Mouse (Mus musculus) limb, embryonic 12.5 days (tissue): ENCODE results near the gene Rnf26. TPM values are rescaled to one million over a fixed set of nuclear protein-coding genes. Genes with fewer than 3 reads are reported as not detected.

Source experiments
- ATAC-seq: fragments of 200-750 bp; cut with Nextera tagmentation; 2 replicates; pipeline ENCODE4 v1.8.0; 2017; ENCODE audit warnings: low read depth, moderate TSS enrichment; ENCODE audit not compliant: insufficient number of reproducible peaks, insufficient read depth, low FRiP score, low TSS enrichment
- H3K27ac ChIP-seq: fragments of 300-500 bp; sonication (generic); 2 replicates; pipeline ENCODE4 v1.5.1; 2016; ENCODE audit warnings: mild to moderate bottlenecking, moderate library complexity
- H3K27me3 ChIP-seq: fragments of 300-500 bp; sonication (generic); 2 replicates; pipeline ENCODE4 v1.6.1; 2016; ENCODE audit warnings: mild to moderate bottlenecking, moderate library complexity
- H3K36me3 ChIP-seq: fragments of 300-500 bp; sonication (generic); 2 replicates; pipeline ENCODE4 v1.6.1; 2016; ENCODE audit warnings: mild to moderate bottlenecking, moderate library complexity
- H3K4me1 ChIP-seq: fragments of 300-500 bp; sonication (generic); replicated peaks from 2 replicates; pipeline ENCODE4 v1.6.1; 2016
- H3K4me2 ChIP-seq: fragments of 300-500 bp; sonication (generic); 2 replicates; pipeline ENCODE4 v1.6.1; 2016; ENCODE audit warnings: mild to moderate bottlenecking, moderate library complexity
- H3K4me3 ChIP-seq: fragments of 300-500 bp; sonication (generic); replicated peaks from 2 replicates; pipeline ENCODE4 v1.5.1; 2016; ENCODE audit warnings: mild to moderate bottlenecking
- H3K9ac ChIP-seq: fragments of 300-500 bp; sonication (generic); replicated peaks from 2 replicates; pipeline ENCODE4 v1.6.1; 2016; ENCODE audit warnings: mild to moderate bottlenecking, moderate library complexity
- H3K9me3 ChIP-seq: fragments of 300-500 bp; sonication (generic); 2 replicates; pipeline ENCODE4 v1.6.1; 2016; ENCODE audit warnings: mild to moderate bottlenecking, moderate library complexity
- WGBS: fragments of 180-500 bp; shearing (Covaris S2); methylation state at CpG from one replicate; pipeline ENCODE4 v1.1.7; 2016; 5-methylcytosine and 5-hydroxymethylcytosine counted together
- polyA plus RNA-seq: library from polyadenylated mRNA; unstranded; fragments of >200 nt; fragmentation: Nextera tagmentation; extraction: Ambion mirVana; gene quantifications from 2 replicates; pipeline ENCODE4 v1.2.1, GENCODE M21; 2016

The Rnf26 gene
- 89.6 and 91.4 TPM in 2 replicates for polyA plus RNA-seq

DNA sequence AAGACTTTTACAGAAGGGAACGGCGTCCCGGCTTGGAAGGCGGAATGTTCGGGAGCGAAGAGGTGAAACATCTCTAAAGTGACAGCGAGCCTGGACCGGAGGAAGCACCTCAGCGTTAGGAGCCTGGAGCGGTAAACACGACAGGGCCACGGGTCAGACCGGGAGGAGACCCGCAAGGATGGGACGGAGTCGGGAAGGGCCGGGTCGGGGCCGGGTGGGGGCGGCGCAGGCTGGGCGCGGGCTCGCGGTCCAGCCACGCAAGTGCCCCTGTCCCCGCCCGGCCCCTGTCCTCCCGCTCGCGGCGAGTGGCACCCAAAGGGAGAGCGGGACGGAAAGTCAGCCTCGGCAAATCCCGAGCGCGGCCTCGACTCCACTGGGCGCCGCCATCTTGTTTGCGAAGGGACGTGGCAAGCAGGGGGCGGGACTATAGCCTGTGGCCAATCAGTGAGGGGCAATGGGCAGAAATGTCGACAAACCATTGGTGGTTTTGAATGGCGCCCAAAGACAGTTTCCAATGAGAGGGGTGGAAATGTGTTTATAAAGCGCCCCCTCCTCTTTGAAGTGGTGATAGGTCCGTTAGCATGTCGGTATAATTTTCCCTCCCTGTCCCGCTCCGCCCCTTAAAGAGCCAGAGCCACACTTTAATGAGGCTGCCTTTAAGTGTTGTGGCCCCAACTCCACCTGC, at the start of gene Rnf26, which contains the start of gene Gm49380:
Gene Rnf26 (minus strand): TSS at position 413 of the 685 bp plus-strand sequence.
Gene Gm49380 (minus strand): TSS at position 396 of the 685 bp plus-strand sequence.
- peak within 1 kb of the TSS; percentile 75 for H3K27ac ChIP-seq
- under 1% methylated on average over 51 of the region's 51 CpGs for WGBS
- peak within 1 kb of the TSS; percentile 82 for H3K4me3 ChIP-seq
- peak within 1 kb of the TSS; percentile 88 for H3K9ac ChIP-seq
- no peaks in the 10 kb centered on the region for H3K9me3 ChIP-seq
- ATAC-seq: peak; percentile 92
- H3K27me3 ChIP-seq: no peaks in the 10 kb centered on the region
- H3K36me3 ChIP-seq: peaks cover 14% of the 10 kb centered on the region
- peak within 1 kb of the TSS; percentile 65 for H3K4me2 ChIP-seq
- H3K4me1 ChIP-seq: peaks cover 34% of the 10 kb centered on the region

DNA sequence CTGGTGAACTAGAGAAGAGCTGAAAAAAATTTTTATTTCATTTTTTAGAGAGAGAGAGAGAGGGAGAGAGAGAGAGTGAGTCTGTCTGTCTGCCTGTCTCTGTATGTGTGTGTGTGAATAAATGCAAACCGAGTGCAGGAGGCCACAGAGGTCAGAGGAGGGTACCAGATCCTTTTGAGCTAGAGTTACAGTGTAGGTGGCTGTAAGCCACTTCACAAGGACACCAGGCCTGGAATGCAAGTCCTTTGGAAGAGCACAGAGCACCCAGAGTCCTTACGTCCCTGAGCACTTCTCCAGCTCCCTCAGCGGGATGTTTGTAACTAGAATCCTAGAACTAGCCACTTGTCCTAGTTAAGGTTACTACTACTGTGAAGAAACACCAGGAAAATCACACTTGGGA, 46.6 kb upstream of the Rnf26 start:
- H3K4me1 ChIP-seq: no peaks in the 10 kb centered on the region
- H3K4me3 ChIP-seq: no peak overlapping the region
- no peaks in the 10 kb centered on the region; the same call in 1 of the 2 replicates for H3K9me3 ChIP-seq
- H3K27ac ChIP-seq: no peak overlapping the region
- H3K9ac ChIP-seq: no peak overlapping the region
- H3K27me3 ChIP-seq: no peaks in the 10 kb centered on the region
- 79% methylated on average over 3 of the region's 3 CpGs for WGBS
- H3K4me2 ChIP-seq: no peak overlapping the region
- no peak for ATAC-seq
- peaks cover 88% of the 10 kb centered on the region for H3K36me3 ChIP-seq

DNA sequence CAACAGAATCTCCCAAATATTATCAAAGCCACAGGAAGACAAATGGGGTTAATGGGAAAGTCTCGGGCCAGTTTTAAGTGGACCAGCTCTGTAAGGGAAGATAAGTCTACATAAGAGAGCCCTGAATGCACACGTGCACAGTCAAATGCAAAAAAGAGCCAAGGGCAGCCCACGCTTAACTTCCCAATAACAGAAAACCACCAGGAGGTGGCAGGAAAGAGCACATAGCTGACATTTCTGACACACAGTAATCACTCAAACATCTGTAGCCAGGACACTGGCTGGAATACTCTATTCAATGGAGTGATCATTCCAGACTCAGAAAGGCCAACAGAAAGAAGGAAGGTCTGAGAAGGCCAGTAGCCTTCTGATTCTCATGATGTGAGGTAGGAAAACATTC, 34.0 kb upstream of the Rnf26 start:
- H3K4me3 ChIP-seq: no peak overlapping the region
- 76% methylated on average over 3 of the region's 3 CpGs for WGBS
- peaks cover 82% of the 10 kb centered on the region for H3K36me3 ChIP-seq
- H3K4me1 ChIP-seq: no peaks in the 10 kb centered on the region
- H3K9ac ChIP-seq: no peak overlapping the region
- no peak overlapping the region for H3K4me2 ChIP-seq
- no peak for ATAC-seq
- H3K27ac ChIP-seq: no peak overlapping the region
- H3K27me3 ChIP-seq: no peaks in the 10 kb centered on the region
- H3K9me3 ChIP-seq: no peaks in the 10 kb centered on the region

GRCm38 (mm10) chr9:44144718-44145060, 31.4 kb upstream of the Rnf26 start:
- no peak overlapping the region for H3K9ac ChIP-seq
- peaks cover 77% of the 10 kb centered on the region for H3K36me3 ChIP-seq
- no peak overlapping the region for H3K4me3 ChIP-seq
- H3K9me3 ChIP-seq: no peaks in the 10 kb centered on the region
- H3K27me3 ChIP-seq: no peaks in the 10 kb centered on the region
- no peak overlapping the region for H3K27ac ChIP-seq
- H3K4me2 ChIP-seq: no peak overlapping the region
- no peak for ATAC-seq
- H3K4me1 ChIP-seq: no peaks in the 10 kb centered on the region

- Histone ChIP-seq H3K4me1 (no peaks in the 10 kb centered on the region), H3K9ac (no peak overlapping the region), H3K4me3 (no peak overlapping the region), H3K36me3 (peaks cover 77% of the 10 kb centered on the region), H3K4me2 (no peak overlapping the region), H3K27ac (no peak overlapping the region), H3K27me3 (no peaks in the 10 kb centered on the region), H3K9me3 (no peaks in the 10 kb centered on the region)
- ATAC-seq: no peak
- WGBS: 37% methylated on average over 7 of the region's 8 CpGs
Observed at GRCm38 (mm10) chr9:44144023-44144717, 30.9 kb upstream of the Rnf26 start.

GRCm38 (mm10) chr9:44143421-44143820, 30.1 kb upstream of the Rnf26 start:
- no peaks in the 10 kb centered on the region for H3K27me3 ChIP-seq
- no peaks in the 10 kb centered on the region for H3K9me3 ChIP-seq
- WGBS: 87% methylated on average over 5 of the region's 5 CpGs
- no peak for ATAC-seq
- no peak overlapping the region for H3K27ac ChIP-seq
- H3K36me3 ChIP-seq: peaks cover 74% of the 10 kb centered on the region
- H3K4me2 ChIP-seq: no peak overlapping the region
- no peaks in the 10 kb centered on the region for H3K4me1 ChIP-seq
- no peak overlapping the region for H3K9ac ChIP-seq
- no peak overlapping the region for H3K4me3 ChIP-seq

DNA sequence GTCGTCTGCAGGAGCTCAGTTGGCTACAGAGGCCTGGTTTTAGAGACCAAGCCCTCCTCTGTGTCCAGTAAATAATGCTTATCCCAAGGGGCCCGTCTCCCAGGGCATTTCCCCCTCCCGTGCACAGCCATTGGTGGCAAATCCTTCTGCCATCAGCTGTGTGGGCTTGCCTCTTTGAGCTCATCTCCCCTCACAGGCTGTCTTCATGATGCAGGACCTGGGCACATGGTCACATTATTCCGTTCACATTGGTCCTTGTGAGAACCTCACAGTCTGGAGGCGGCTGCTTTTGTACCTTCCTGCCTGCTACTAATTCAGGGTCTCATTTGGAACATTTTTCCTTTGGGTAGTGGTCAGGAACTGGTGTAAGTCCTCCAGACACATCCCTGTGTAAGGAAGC, 28.6 kb upstream of the Rnf26 start:
- no peaks in the 10 kb centered on the region for H3K9me3 ChIP-seq
- H3K9ac ChIP-seq: no peak overlapping the region
- H3K27ac ChIP-seq: no peak overlapping the region
- no peak overlapping the region for H3K4me3 ChIP-seq
- WGBS: 64% methylated on average over 5 of the region's 5 CpGs
- H3K4me1 ChIP-seq: no peaks in the 10 kb centered on the region
- peaks cover 65% of the 10 kb centered on the region for H3K36me3 ChIP-seq
- no peak for ATAC-seq
- peaks cover 5% of the 10 kb centered on the region for H3K27me3 ChIP-seq
- no peak overlapping the region for H3K4me2 ChIP-seq

- ATAC-seq: no peak
- Histone ChIP-seq H3K36me3 (peaks cover 33% of the 10 kb centered on the region), H3K4me1 (peaks cover 34% of the 10 kb centered on the region), H3K27ac (no peak overlapping the region), H3K4me2 (no peak overlapping the region), H3K4me3 (no peak overlapping the region), H3K9ac (no peak overlapping the region), H3K27me3 (peaks cover 46% of the 10 kb centered on the region), H3K9me3 (no peaks in the 10 kb centered on the region)
- WGBS: 68% methylated on average over 4 of the region's 4 CpGs
Observed at GRCm38 (mm10) chr9:44137846-44138245, 24.5 kb upstream of the Rnf26 start.

DNA sequence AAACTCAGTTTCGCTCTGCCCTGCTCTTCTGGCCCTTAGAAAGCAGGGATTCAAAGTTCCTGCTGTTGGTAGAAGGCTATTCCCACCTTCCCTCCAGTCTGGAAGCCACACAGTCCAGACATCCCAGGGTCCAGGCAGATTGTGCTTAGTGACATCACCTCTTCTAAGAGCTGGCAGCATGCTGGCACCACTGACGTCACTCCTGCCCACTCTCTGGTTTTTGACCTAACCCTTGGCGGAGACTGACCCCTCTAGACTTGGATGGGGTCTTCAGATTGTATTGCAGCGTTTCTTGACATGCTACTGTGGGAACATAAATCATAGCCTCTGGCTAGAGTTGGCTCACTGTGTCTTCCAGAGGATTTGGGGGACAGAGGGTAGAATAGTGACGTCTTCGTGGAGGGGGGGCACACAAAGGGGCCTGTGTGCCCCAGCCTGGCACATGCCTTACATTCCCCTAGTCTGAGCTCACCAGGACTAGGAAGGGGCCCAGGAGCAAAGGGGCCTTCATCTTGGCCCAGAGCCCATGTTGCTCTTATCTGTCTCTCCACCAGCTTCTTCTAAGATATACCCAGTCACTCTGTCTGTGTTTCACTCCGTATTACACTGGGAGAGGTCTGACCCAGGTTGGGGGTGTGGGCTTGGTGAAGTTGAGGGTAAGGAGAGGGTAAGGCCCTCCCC, 22.6 kb upstream of the Rnf26 start:
- Histone ChIP-seq H3K9me3 (no peaks in the 10 kb centered on the region), H3K9ac (peak overlapping the region; percentile 63), H3K36me3 (peaks cover 19% of the 10 kb centered on the region), H3K4me1 (peaks cover 41% of the 10 kb centered on the region), H3K4me3 (peak overlapping the region; percentile 55), H3K27me3 (peaks cover 66% of the 10 kb centered on the region), H3K27ac (peak overlapping the region; percentile 23; the same call in 1 of the 2 replicates), H3K4me2 (peak overlapping the region; percentile 92)
- WGBS: 55% methylated on average over 7 of the region's 7 CpGs
- no peak for ATAC-seq

GRCm38 (mm10) chr9:44134851-44135730, 21.8 kb upstream of the Rnf26 start:
- H3K9ac ChIP-seq: peak overlapping the region; percentile 63
- H3K27me3 ChIP-seq: peaks cover 71% of the 10 kb centered on the region
- WGBS: 2% methylated on average over 48 of the region's 49 CpGs
- no peak overlapping the region; the same call in 1 of the 2 replicates for H3K27ac ChIP-seq
- H3K4me1 ChIP-seq: peaks cover 48% of the 10 kb centered on the region
- peak overlapping the region; percentile 92 for H3K4me2 ChIP-seq
- no peak for ATAC-seq
- no peaks in the 10 kb centered on the region for H3K9me3 ChIP-seq
- H3K36me3 ChIP-seq: peaks cover 14% of the 10 kb centered on the region
- peak overlapping the region; percentile 55 for H3K4me3 ChIP-seq
